Mouse (Mus musculus): ENCODE data around the gene Eftud2. TPM values are rescaled to one million over a fixed set of nuclear protein-coding genes. Genes with fewer than 3 reads are reported as not detected.
A peak's percentile ranks its signal among the peaks of the same experiment; 100 is the strongest.

The Eftud2 gene
- polyA plus RNA-seq, 1 experiment from 2014 or later, result 222 TPM

DNA sequence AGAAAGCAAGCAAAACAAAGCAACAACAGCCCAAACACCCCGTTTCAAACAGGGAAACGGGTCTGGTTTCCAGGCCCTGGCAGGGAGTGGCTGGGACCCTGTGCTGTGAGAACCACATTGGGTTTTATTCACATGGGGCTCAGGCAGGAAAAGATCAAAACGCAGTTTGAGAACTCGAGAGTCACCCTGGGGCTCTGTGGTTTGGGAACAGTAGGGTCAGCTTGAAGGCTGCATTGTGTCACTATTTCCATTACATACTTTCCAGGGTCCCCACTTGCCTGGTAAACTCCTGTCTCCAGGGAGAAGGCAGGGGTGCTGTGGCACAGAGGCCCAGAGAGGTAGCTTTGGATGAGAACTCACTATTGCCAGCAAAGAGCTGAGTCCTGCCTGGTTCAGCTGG lies 53.7 kb downstream of the Eftud2 start:
- WGBS, result 47% methylated on average over 4 of the region's 4 CpGs
- no peaks in the 10 kb centered on the region for H3K36me3 ChIP-seq (ENCODE audit: insufficient read depth, low read length)
- H3K27me3 ChIP-seq (ENCODE audit: insufficient read depth, low read length), result no peaks in the 10 kb centered on the region
- no peak overlapping the region for H3K4me3 ChIP-seq (ENCODE audit: low read length)
- H3K9ac ChIP-seq (replicated peaks; ENCODE audit: low read length), result no peak overlapping the region
- no peaks in the 10 kb centered on the region for H3K4me1 ChIP-seq (ENCODE audit: insufficient read depth, low read length)
- H3K9me3 ChIP-seq (ENCODE audit: low read length), result no peaks in the 10 kb centered on the region
- H3K27ac ChIP-seq (ENCODE audit: low read length), result no peak overlapping the region
- H3K4me2 ChIP-seq (replicated peaks; ENCODE audit: low read depth, low read length), result no peak overlapping the region
- ATAC-seq (ENCODE audit: low FRiP score, low TSS enrichment), result no peak

DNA sequence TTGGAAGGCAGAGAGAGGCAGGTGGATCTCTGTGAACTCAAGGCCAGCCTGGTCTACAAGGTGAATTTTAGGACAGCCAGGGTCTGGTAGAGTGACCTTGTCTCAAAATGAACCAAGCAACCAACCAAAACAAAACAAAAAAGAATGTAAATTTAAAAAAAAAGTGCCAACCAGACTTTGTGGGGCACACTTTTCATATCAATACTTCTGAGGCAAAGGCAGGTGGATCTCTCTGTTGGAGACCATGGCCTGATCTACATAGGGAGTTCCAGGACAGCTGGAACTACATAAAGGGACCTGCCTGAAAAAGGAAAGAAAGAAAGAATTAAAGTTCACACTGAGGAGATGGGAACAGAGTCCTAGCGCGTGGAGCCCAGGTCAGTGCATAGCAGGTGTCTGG lies 54.3 kb downstream of the Eftud2 start:
- Histone ChIP-seq H3K4me3 (ENCODE audit: low read length) (no peak overlapping the region), H3K27me3 (ENCODE audit: insufficient read depth, low read length) (no peaks in the 10 kb centered on the region), H3K36me3 (ENCODE audit: insufficient read depth, low read length) (no peaks in the 10 kb centered on the region), H3K4me1 (ENCODE audit: insufficient read depth, low read length) (no peaks in the 10 kb centered on the region), H3K9me3 (ENCODE audit: low read length) (no peaks in the 10 kb centered on the region), H3K4me2 (replicated peaks; ENCODE audit: low read depth, low read length) (no peak overlapping the region), H3K27ac (ENCODE audit: low read length) (no peak overlapping the region), H3K9ac (replicated peaks; ENCODE audit: low read length) (no peak overlapping the region)
- 74% methylated on average over 2 of the region's 2 CpGs for WGBS
- no peak for ATAC-seq (ENCODE audit: low FRiP score, low TSS enrichment)

DNA sequence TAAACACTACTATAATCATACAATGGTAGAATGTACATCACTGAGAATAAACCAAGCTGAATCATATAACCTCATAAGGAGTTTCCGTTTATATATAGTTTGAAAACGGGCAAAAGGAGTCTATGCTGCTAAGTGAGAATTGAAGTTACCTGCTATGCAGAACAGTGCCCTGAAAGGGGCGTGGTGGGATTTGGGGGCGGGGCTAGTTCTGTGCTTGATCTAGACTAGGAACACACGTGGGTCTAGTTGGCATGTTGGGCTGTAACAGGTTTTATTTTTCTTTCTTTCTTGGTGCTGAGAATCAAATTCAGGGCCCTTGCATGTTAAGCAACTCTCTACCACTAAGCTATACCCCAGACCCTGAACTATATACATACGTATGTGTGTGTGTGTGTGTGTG lies 59.6 kb downstream of the Eftud2 start:
- no peaks in the 10 kb centered on the region for H3K9me3 ChIP-seq (ENCODE audit: low read length)
- no peak for ATAC-seq (ENCODE audit: low FRiP score, low TSS enrichment)

DNA sequence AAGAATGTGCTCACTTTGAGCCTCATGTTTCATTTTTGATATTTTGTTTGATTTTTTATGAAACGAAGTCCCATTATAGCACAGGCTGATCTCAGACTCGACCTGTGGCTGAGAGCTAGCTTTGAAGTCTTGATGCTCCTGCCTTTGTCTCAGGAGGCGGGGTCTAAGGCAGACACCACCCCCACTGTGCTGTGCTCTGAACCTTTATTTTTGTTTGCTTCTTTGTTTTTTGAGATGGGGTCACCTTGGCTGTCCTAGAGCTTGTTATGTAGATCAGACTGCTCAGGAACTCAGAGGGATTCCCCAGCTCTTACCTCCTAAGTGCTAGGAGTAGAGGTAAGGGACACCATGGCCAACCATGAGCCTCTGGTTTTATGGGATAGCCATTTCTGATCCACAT lies 60.4 kb downstream of the Eftud2 start:
- H3K4me2 ChIP-seq (replicated peaks; ENCODE audit: low read depth, low read length), result no peak overlapping the region
- H3K27me3 ChIP-seq (ENCODE audit: insufficient read depth, low read length), result no peaks in the 10 kb centered on the region
- H3K36me3 ChIP-seq (ENCODE audit: insufficient read depth, low read length), result no peaks in the 10 kb centered on the region
- no peak overlapping the region for H3K9ac ChIP-seq (replicated peaks; ENCODE audit: low read length)
- 20% methylated on average over 3 of the region's 3 CpGs for WGBS
- no peak overlapping the region for H3K27ac ChIP-seq (ENCODE audit: low read length)
- ATAC-seq (ENCODE audit: low FRiP score, low TSS enrichment), result no peak
- H3K9me3 ChIP-seq (ENCODE audit: low read length), result no peaks in the 10 kb centered on the region
- H3K4me1 ChIP-seq (ENCODE audit: insufficient read depth, low read length), result peaks cover 25% of the 10 kb centered on the region
- no peak overlapping the region for H3K4me3 ChIP-seq (ENCODE audit: low read length)

More for the DNA sequence above, 59.6 kb downstream of the Eftud2 start:
- no peaks in the 10 kb centered on the region for H3K36me3 ChIP-seq (ENCODE audit: insufficient read depth, low read length)
- H3K4me2 ChIP-seq (replicated peaks; ENCODE audit: low read depth, low read length), result no peak overlapping the region
- H3K4me3 ChIP-seq (ENCODE audit: low read length), result no peak overlapping the region
- no peak overlapping the region for H3K27ac ChIP-seq (ENCODE audit: low read length)
- WGBS, result 62% methylated on average over 6 of the region's 6 CpGs
- H3K27me3 ChIP-seq (ENCODE audit: insufficient read depth, low read length), result no peaks in the 10 kb centered on the region
- no peak overlapping the region for H3K9ac ChIP-seq (replicated peaks; ENCODE audit: low read length)
- peaks cover 19% of the 10 kb centered on the region for H3K4me1 ChIP-seq (ENCODE audit: insufficient read depth, low read length)

DNA sequence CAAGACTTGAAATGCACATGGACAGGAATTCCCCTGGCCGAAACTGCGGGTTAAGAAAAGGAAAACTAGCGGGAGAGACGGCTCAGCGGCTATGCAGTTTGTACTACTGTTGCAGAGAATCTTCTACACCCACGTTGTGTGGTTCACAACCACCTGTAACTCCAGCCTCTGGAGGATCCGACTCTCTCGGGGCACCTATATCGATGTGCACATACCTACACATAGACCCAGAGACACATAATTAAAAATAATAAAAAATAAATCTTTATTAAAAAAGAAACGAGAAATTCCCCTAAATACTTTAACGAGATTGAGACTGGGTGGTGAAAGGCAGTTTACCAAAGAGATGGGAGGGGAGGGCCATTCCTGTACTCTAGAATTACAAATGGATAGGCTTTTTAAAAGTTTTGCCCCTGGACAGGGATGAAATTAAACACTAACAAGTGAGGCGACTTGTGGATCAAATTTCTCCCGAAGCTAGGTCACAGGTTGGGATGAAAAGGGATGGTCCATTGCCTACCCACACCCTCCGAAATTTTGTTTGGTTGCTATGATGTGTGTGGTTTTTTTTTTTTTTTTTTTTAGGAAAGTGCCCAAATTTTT lies 60.9 kb downstream of the Eftud2 start:
- Histone ChIP-seq H3K9me3 (ENCODE audit: low read length) (no peaks in the 10 kb centered on the region), H3K4me3 (ENCODE audit: low read length) (peak overlapping the region; percentile 90), H3K27ac (ENCODE audit: low read length) (peak overlapping the region; percentile 99), H3K4me1 (ENCODE audit: insufficient read depth, low read length) (peaks cover 25% of the 10 kb centered on the region), H3K27me3 (ENCODE audit: insufficient read depth, low read length) (no peaks in the 10 kb centered on the region), H3K36me3 (ENCODE audit: insufficient read depth, low read length) (no peaks in the 10 kb centered on the region), H3K4me2 (replicated peaks; ENCODE audit: low read depth, low read length) (peak overlapping the region; percentile 88), H3K9ac (replicated peaks; ENCODE audit: low read length) (peak overlapping the region; percentile 97)
- ATAC-seq (ENCODE audit: low FRiP score, low TSS enrichment), result 0 out of 2 replicates have a peak, but pooled peaks have one; percentile 65
- WGBS, result 3% methylated on average over 14 of the region's 14 CpGs

DNA sequence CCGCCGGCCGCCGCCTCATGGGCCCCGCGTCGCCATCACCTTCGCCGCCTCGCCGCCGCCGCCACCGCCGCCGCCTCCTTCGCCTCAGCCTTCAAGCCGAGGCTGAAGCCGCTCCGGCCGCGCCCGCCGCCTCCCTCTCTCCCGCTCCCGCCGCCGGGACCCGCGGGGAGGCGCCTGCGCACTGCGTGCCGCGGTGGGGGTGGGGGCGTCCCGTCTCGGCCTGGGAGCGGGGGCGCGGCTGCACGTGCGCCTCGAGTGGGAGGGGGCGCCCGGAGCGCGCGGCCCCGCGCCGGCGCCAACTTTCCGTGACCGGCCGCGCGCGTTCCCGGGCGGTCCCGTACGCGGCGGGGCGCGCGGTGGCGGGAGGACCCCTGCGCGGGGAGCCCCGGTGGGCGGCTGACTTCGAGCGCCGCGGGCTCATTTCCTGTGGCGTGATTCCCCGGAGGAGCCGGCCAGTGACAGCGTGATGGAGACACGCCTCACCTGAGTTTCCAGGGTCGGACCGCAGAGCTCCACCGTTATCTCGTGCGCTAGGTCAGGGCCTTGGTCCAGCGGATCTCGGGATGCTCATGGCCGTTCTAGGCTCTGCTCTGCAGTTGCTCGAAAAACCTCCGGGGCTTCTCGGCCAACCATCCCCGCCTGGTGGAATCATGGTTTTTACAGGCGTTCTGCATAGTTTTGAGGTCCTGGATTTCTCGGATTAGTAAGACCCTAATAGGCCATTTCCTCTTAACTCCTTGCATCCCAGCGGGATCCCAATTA lies 61.6 kb downstream of the Eftud2 start, which contains the start of gene Gjc1:
Gjc1 (minus strand) TSS at position 680 of the 762 bp plus-strand sequence.
- under 1% methylated on average over 69 of the region's 97 CpGs for WGBS
- no peaks in the 10 kb centered on the region for H3K27me3 ChIP-seq (ENCODE audit: insufficient read depth, low read length)
- H3K9ac ChIP-seq (replicated peaks; ENCODE audit: low read length), result peak within 1 kb of the TSS; percentile 97
- H3K9me3 ChIP-seq (ENCODE audit: low read length), result no peaks in the 10 kb centered on the region
- peak within 1 kb of the TSS; percentile 90 for H3K4me3 ChIP-seq (ENCODE audit: low read length)
- ATAC-seq (ENCODE audit: low FRiP score, low TSS enrichment), result peak; percentile 83
- H3K4me1 ChIP-seq (ENCODE audit: insufficient read depth, low read length), result peaks cover 25% of the 10 kb centered on the region
- H3K27ac ChIP-seq (ENCODE audit: low read length), result peak within 1 kb of the TSS; percentile 99
- peak within 1 kb of the TSS; percentile 88 for H3K4me2 ChIP-seq (replicated peaks; ENCODE audit: low read depth, low read length)
- H3K36me3 ChIP-seq (ENCODE audit: insufficient read depth, low read length), result no peaks in the 10 kb centered on the region

DNA sequence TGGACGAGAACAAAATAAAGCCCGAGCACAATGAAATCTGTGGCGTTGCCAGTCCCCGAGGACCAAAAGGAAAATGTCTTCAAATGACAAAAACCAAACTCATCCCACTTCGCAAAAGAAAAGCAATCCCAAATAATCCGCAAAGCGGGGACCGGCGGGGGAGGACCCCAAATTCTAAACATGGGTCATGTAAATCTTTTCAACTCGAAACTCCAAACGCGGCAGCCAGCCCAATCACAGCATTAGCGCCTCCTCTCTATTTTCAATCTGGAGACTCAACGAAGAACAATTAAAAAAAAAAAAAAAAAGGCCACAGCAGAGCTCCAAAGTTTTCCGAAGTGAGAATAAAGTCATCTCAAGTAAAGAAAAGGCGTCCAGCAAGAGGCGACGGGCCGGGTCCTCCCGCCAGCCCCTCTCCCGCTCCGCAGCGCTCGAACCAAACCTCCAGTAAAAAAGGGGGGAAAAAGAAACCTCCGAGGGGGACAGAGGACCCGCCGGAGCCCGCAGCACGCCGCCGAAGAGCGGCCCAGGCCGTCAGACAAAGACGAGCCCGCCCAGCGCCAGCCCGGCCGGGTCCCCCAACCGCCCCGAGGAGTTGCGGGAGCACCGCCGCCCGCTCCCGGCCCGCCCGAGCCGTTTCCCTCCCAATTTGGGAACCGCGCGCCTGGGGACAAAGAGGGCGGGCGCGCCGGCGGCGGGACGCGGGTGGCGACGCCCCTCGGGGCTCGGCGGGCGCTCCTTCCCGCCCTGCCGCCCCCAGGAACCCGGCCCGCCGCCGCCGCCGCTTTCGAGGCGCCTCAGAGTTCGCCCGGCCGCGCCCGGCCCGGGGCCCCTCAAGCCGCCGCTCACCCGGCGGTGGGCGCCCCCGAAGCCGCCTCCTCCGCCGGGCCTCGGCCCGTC lies 62.4 kb downstream of the Eftud2 start:
- Histone ChIP-seq H3K4me1 (ENCODE audit: insufficient read depth, low read length) (peaks cover 28% of the 10 kb centered on the region), H3K9ac (replicated peaks; ENCODE audit: low read length) (peak overlapping the region; percentile 97), H3K4me3 (ENCODE audit: low read length) (peak overlapping the region; percentile 90), H3K27me3 (ENCODE audit: insufficient read depth, low read length) (no peaks in the 10 kb centered on the region), H3K27ac (ENCODE audit: low read length) (peak overlapping the region; percentile 99), H3K9me3 (ENCODE audit: low read length) (no peaks in the 10 kb centered on the region), H3K4me2 (replicated peaks; ENCODE audit: low read depth, low read length) (peak overlapping the region; percentile 88), H3K36me3 (ENCODE audit: insufficient read depth, low read length) (no peaks in the 10 kb centered on the region)
- WGBS, result under 1% methylated on average over 54 of the region's 92 CpGs
- peak; percentile 58 for ATAC-seq (ENCODE audit: low FRiP score, low TSS enrichment)

DNA sequence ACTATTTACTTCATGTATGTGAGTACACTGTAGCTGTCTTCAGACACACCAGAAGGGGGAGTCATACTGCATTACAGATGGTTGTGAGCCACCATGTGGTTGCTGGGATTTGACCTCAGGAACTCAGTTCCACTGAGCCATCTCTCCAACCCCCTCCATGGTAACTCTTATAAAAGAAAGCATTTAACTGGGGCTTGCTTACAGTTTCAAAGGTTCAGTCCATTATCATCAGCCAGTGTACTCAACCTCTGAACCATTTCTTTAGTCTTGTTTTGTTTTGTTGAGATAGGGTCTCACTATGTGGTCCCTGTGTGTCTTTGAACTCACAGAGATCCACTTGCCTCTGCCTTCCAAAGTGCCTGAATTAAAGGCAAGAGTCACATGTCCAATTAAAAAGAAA lies 65.9 kb downstream of the Eftud2 start:
- no peak for ATAC-seq (ENCODE audit: low FRiP score, low TSS enrichment)
- Histone ChIP-seq H3K36me3 (ENCODE audit: insufficient read depth, low read length) (no peaks in the 10 kb centered on the region), H3K4me1 (ENCODE audit: insufficient read depth, low read length) (peaks cover 31% of the 10 kb centered on the region), H3K4me3 (ENCODE audit: low read length) (no peak overlapping the region), H3K27me3 (ENCODE audit: insufficient read depth, low read length) (no peaks in the 10 kb centered on the region), H3K27ac (ENCODE audit: low read length) (no peak overlapping the region), H3K9ac (replicated peaks; ENCODE audit: low read length) (no peak overlapping the region), H3K9me3 (ENCODE audit: low read length) (no peaks in the 10 kb centered on the region), H3K4me2 (replicated peaks; ENCODE audit: low read depth, low read length) (no peak overlapping the region)

DNA sequence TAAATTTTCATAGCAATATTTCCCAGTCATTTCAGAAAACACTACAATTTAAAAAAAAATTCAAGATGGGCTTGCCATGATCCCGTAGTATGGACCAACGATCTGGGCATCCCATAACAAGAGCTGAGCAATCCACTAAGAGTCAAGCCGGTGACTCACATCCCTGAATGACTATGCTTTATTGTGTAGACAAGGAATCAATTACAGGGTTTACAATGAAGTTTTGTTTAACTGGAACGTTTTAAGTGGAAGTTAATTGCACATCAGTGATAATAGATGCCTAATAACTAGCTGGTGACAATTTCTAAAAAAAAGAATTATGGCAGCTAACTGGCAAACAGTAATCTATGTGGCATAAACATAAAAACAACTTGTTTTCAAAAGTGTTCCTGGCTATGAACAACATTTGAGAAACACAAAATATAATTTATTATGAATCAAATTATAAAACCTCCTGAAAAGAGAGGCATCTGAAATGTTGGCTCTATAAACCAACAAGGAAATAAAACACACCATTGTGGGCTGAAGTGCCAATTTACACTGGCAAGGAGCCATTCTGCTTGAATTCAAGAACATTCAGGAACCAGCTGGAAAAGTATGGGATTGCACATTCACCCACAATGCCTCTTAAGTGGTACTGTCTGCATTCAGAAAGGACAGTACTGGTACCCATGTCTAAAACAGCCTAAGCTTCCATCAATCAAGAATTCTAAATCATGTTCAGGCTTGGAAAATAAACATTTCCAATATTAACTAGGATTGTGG lies 69.9 kb downstream of the Eftud2 start:
- no peak overlapping the region for H3K27ac ChIP-seq (ENCODE audit: low read length)
- peaks cover 20% of the 10 kb centered on the region for H3K4me1 ChIP-seq (ENCODE audit: insufficient read depth, low read length)
- H3K4me2 ChIP-seq (replicated peaks; ENCODE audit: low read depth, low read length), result no peak overlapping the region
- no peaks in the 10 kb centered on the region for H3K27me3 ChIP-seq (ENCODE audit: insufficient read depth, low read length)
- H3K9me3 ChIP-seq (ENCODE audit: low read length), result no peaks in the 10 kb centered on the region
- no peak for ATAC-seq (ENCODE audit: low FRiP score, low TSS enrichment)
- no peak overlapping the region for H3K9ac ChIP-seq (replicated peaks; ENCODE audit: low read length)
- no peaks in the 10 kb centered on the region for H3K36me3 ChIP-seq (ENCODE audit: insufficient read depth, low read length)
- 47% methylated on average over 4 of the region's 4 CpGs for WGBS
- H3K4me3 ChIP-seq (ENCODE audit: low read length), result no peak overlapping the region

Measured in kidney, embryonic 16.5 days (tissue).